Mouse (Mus musculus) stomach, postnatal 0 days (tissue): ENCODE measurements around the gene Pfkfb4. TPM values are rescaled to one million over a fixed set of nuclear protein-coding genes. Genes with fewer than 3 reads are reported as not detected.

ENCODE experiments used
- ATAC-seq: fragments of 200-750 bp; cut with Nextera tagmentation; 2 replicates; pipeline ENCODE4 v1.8.0; 2017; ENCODE audit not compliant: low FRiP score, low TSS enrichment
- DNase-seq: peaks from one replicate; pipeline ENCODE4 v3.0.0-alpha.2; 2016; ENCODE audit warnings: low spot score
- H3K27ac ChIP-seq: fragments of 300-500 bp; sonication (generic); replicated peaks from 2 replicates; pipeline ENCODE4 v1.5.1; 2014; ENCODE audit warnings: mild to moderate bottlenecking, control low read depth
- H3K27me3 ChIP-seq: fragments of 300-500 bp; sonication (generic); 2 replicates; pipeline ENCODE4 v1.6.1; 2014; ENCODE audit warnings: low read length; ENCODE audit not compliant: control insufficient read depth, insufficient read depth
- H3K36me3 ChIP-seq: fragments of 300-500 bp; sonication (generic); 2 replicates; pipeline ENCODE4 v1.6.1; 2014; ENCODE audit warnings: low read length, mixed read lengths; ENCODE audit not compliant: control insufficient read depth, insufficient read depth
- H3K4me1 ChIP-seq: fragments of 300-500 bp; sonication (generic); replicated peaks from 2 replicates; pipeline ENCODE4 v1.6.1; 2014; ENCODE audit warnings: antibody characterized with exemption; ENCODE audit not compliant: control insufficient read depth, insufficient read depth
- H3K4me2 ChIP-seq: fragments of 300-500 bp; sonication (generic); replicated peaks from 2 replicates; pipeline ENCODE4 v1.6.1; 2014; ENCODE audit warnings: low read depth, mild to moderate bottlenecking, control low read depth, moderate library complexity
- H3K4me3 ChIP-seq: fragments of 300-500 bp; sonication (generic); 2 replicates; pipeline ENCODE4 v1.5.1; 2014; ENCODE audit warnings: low read depth, low read length, control low read depth
- H3K9ac ChIP-seq: fragments of 300-500 bp; sonication (generic); 2 replicates; pipeline ENCODE4 v1.6.1; 2014; ENCODE audit warnings: mild to moderate bottlenecking, low read length, control low read depth, mixed read lengths
- H3K9me3 ChIP-seq: fragments of 300-500 bp; sonication (generic); 2 replicates; pipeline ENCODE4 v1.6.1; 2016; ENCODE audit warnings: low read length; ENCODE audit not compliant: control insufficient read depth
- CTCF ChIP-seq: IDR thresholded peaks from 2 replicates; pipeline ENCODE4 v1.5.1; 2016; ENCODE audit warnings: antibody characterized with exemption, low read depth, mild to moderate bottlenecking, moderate library complexity
- EP300 ChIP-seq: optimal IDR thresholded peaks from 2 replicates; pipeline ENCODE3; 2016; ENCODE audit warnings: antibody characterized with exemption
- WGBS: fragments of 180-500 bp; shearing (Covaris S2); extraction: QIAGEN DNeasy Blood & Tissue Kit; methylation state at CpG from one replicate; pipeline ENCODE4 v1.1.7; 2014; 5-methylcytosine and 5-hydroxymethylcytosine counted together
- polyA plus RNA-seq: library from polyadenylated mRNA; unstranded; fragments of >200 nt; fragmentation: Nextera tagmentation; extraction: Ambion mirVana; gene quantifications from 2 replicates; pipeline ENCODE4 v1.2.1, GENCODE M21; 2015

Pfkfb4 gene
- polyA plus RNA-seq, 1 experiment from 2014 or later: 10.3 TPM

DNA sequence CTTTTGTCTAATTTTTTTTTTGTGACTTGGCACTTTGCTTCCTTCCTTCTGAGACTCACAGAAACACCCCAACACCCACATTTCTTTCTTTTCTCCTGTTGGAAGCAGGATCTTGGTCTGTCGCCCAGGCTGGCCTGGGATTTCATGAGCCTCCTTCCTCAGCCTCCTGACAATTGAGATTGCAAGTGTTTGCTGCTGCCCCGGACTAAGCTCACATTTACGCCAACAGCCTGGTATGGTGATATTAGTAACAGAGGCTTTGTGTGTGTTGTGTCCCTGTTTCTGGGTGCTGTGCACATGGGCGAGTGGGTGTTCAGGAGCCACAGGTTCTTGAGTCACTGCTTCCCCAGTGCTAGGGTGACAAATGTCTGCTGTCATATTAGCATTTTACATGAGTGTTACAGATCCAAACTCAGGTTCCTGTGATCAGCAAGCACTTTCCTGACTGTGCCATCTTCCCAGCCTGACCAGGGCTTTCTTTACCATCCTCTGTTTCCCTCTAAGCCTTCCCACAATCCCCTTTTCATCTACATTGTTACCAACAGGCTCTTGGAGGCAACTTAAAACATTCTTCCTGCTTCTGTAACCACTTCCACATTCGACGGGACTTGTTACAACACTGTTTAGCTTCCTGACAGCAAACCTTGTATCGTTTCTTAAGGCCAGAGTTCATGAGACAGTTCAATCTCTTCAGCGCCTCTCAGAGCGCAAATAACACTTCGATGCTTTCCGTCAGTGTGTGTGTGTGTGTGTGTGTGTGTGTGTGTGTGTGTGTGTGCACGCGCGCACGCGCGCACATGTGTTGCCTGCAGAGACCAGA is 31.5 kb downstream of the Pfkfb4 start:
- H3K9ac ChIP-seq: no peak overlapping the region
- no peak overlapping the region for H3K27ac ChIP-seq
- no peaks in the 10 kb centered on the region for H3K27me3 ChIP-seq
- no peaks in the 10 kb centered on the region for H3K4me1 ChIP-seq
- H3K4me2 ChIP-seq: no peak overlapping the region
- no peak overlapping the region for H3K4me3 ChIP-seq
- WGBS: 79% methylated on average over 17 of the region's 17 CpGs
- TF ChIP-seq CTCF: no peak
- TF ChIP-seq EP300: no peak
- ATAC-seq (no peak), DNase-seq (no peak)
- no peaks in the 10 kb centered on the region for H3K9me3 ChIP-seq
- no peaks in the 10 kb centered on the region for H3K36me3 ChIP-seq

DNA sequence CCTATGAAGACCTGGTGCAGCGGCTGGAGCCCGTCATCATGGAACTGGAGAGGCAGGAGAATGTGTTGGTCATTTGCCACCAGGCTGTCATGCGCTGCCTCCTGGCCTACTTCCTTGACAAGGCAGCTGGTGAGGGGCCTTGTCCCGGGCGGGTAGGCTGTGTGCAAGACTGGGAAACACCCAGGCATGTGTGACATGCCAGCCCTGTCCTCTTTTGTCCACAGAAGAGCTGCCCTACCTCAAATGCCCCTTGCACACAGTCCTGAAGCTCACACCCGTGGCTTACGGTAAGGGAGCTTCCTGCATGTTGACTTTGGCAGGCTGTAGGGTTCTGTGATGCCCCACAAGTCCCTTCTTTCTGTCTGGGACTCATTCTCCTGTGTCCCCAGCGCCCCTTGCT is 35.9 kb downstream of the Pfkfb4 start:
- H3K4me1 ChIP-seq: no peaks in the 10 kb centered on the region
- peak; percentile 76 for DNase-seq
- no peak overlapping the region for H3K4me2 ChIP-seq
- ATAC-seq: peak; percentile 95
- H3K9me3 ChIP-seq: no peaks in the 10 kb centered on the region
- H3K36me3 ChIP-seq: no peaks in the 10 kb centered on the region; the same call in 1 of the 2 replicates
- peak overlapping the region; percentile 49 for H3K27ac ChIP-seq
- no peaks in the 10 kb centered on the region for H3K27me3 ChIP-seq
- 58% methylated on average over 8 of the region's 8 CpGs for WGBS
- H3K9ac ChIP-seq: no peak overlapping the region
- H3K4me3 ChIP-seq: no peak overlapping the region
- TF ChIP-seq CTCF (no peak), EP300 (no peak)

DNA sequence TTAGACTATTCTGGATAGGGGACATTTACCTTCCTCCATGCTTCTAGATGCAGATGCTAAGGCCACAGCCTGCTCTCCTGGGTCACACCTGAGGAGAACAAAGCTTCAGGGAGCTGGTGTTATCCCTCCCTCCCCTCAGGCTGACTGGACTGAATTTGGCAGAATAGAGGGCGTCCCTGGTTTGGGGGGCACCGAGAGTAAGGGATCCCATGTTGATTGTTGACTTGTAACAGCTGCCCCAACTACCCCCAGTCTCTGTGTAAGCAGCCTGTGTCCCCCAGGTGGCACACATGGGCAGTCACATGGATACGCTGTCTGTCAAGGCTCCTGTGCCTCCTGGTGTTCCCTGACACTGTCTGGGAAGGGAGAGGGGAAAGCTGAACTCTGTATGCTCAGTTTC is 36.8 kb downstream of the Pfkfb4 start:
- no peak overlapping the region for H3K4me2 ChIP-seq
- H3K9me3 ChIP-seq: no peaks in the 10 kb centered on the region
- 87% methylated on average over 3 of the region's 3 CpGs for WGBS
- ATAC-seq (no peak), DNase-seq (no peak)
- H3K9ac ChIP-seq: no peak overlapping the region
- no peaks in the 10 kb centered on the region for H3K27me3 ChIP-seq
- H3K4me3 ChIP-seq: no peak overlapping the region
- TF ChIP-seq CTCF (no peak), EP300 (no peak)
- no peaks in the 10 kb centered on the region; the same call in 1 of the 2 replicates for H3K36me3 ChIP-seq
- H3K4me1 ChIP-seq: no peaks in the 10 kb centered on the region
- H3K27ac ChIP-seq: no peak overlapping the region

DNA sequence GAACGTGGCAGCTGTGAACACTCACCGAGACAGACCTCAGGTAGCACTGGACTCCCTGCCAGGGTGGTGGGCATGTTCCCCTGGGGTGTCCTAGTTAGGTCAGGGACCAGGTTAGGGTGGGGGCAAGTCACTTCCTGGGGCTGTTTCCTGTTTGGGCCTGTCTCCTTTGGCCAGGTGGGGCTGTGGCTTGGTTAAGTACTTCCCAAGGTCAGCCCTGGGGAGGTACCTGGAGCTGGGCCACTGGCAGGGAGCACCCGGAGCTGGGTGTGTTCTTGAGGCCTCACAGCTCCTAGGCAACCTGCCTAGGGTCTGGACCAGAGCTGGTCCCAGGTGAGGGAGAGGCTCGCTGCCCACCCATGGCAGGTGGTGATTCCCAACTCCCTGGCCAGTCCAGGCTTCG is 37.3 kb downstream of the Pfkfb4 start:
- WGBS: 72% methylated on average over 5 of the region's 5 CpGs
- Histone ChIP-seq H3K4me1 (no peaks in the 10 kb centered on the region), H3K4me3 (no peak overlapping the region), H3K9me3 (no peaks in the 10 kb centered on the region), H3K27ac (no peak overlapping the region), H3K4me2 (no peak overlapping the region), H3K9ac (no peak overlapping the region), H3K36me3 (no peaks in the 10 kb centered on the region; the same call in 1 of the 2 replicates), H3K27me3 (no peaks in the 10 kb centered on the region)
- DNase-seq: peak; percentile 52
- peak; percentile 41; the same call in 1 of the 2 replicates for ATAC-seq
- TF ChIP-seq CTCF: no peak
- TF ChIP-seq EP300: no peak

DNA sequence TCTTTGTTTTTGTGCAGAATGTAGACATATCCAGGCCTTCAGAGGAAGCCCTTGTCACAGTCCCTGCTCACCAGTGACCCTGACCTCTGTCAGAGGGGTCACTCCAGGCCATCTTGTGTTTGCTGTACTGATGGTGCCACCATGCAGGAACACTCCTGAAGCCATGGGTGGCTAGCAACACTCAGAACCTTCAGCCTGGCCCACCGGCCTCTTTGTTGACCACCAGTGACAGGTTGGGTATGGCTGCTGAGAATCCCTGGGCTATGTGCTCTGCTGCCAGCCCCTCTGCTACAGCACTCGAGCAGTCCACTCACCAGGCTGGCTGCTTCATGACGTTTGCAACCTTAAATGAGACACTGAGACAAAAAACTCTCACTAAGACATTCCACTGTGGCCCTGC is 38.7 kb downstream of the Pfkfb4 start:
- H3K4me2 ChIP-seq: no peak overlapping the region
- 61% methylated on average over 3 of the region's 3 CpGs for WGBS
- H3K4me1 ChIP-seq: no peaks in the 10 kb centered on the region
- H3K27ac ChIP-seq: no peak overlapping the region
- no peak for ATAC-seq
- no peaks in the 10 kb centered on the region for H3K27me3 ChIP-seq
- no peak overlapping the region for H3K4me3 ChIP-seq
- TF ChIP-seq CTCF (no peak), EP300 (no peak)
- H3K9me3 ChIP-seq: no peaks in the 10 kb centered on the region
- no peaks in the 10 kb centered on the region; the same call in 1 of the 2 replicates for H3K36me3 ChIP-seq
- no peak overlapping the region for H3K9ac ChIP-seq
- DNase-seq: no peak

DNA sequence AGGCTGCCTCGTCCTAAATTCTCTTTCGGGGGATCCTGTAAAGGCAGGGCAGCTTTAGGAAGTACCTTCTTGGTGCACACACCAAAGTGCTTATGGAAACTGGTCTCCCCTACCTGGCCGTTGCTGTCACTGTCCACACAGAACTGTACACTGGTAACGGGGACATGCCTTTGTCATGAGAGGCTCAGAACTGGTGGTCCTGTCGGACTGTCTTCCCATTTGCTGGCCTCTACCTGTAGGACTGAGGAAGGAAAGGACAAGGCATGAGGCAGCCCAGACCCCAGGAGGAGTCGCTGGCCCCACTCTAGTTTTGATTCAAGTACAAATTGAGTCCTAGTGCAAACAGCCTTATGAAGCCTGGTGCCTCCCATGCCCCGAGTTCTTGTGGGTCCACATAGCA is 39.4 kb downstream of the Pfkfb4 start:
- Histone ChIP-seq H3K4me1 (no peaks in the 10 kb centered on the region), H3K4me3 (no peak overlapping the region), H3K36me3 (no peaks in the 10 kb centered on the region; the same call in 1 of the 2 replicates), H3K4me2 (no peak overlapping the region), H3K27me3 (no peaks in the 10 kb centered on the region), H3K9me3 (no peaks in the 10 kb centered on the region), H3K9ac (no peak overlapping the region), H3K27ac (no peak overlapping the region)
- DNase-seq: no peak
- no peak for TF ChIP-seq EP300
- no peak for TF ChIP-seq CTCF
- 90% methylated on average over 7 of the region's 7 CpGs for WGBS
- ATAC-seq: no peak
